Mouse (Mus musculus): ENCODE data around the gene Slc25a34. TPM values are rescaled to one million over a fixed set of nuclear protein-coding genes. Genes with fewer than 3 reads are reported as not detected.
A peak's percentile ranks its signal among the peaks of the same experiment; 100 is the strongest.

Slc25a34 gene
- polyA plus RNA-seq, 1 experiment from 2014 or later = 0.08 TPM

GRCm38 (mm10) chr4:141578833-141579232 lies 44.8 kb downstream of the Slc25a34 start:
- Histone ChIP-seq H3K27ac (ENCODE audit: low read length) (no peak overlapping the region), H3K4me1 (replicated peaks; ENCODE audit: control insufficient read depth, insufficient read depth, low read length) (peaks cover 4% of the 10 kb centered on the region; the same call in 1 of the 2 replicates), H3K4me2 (ENCODE audit: low read length) (no peak overlapping the region), H3K4me3 (replicated peaks; ENCODE audit: low read length) (no peak overlapping the region), H3K27me3 (replicated peaks; ENCODE audit: control insufficient read depth, insufficient read depth, low read length) (no peaks in the 10 kb centered on the region), H3K9ac (replicated peaks; ENCODE audit: low read depth, low read length) (no peak overlapping the region), H3K36me3 (ENCODE audit: control insufficient read depth, insufficient read depth) (no peaks in the 10 kb centered on the region), H3K9me3 (ENCODE audit: control insufficient read depth, low read length) (no peaks in the 10 kb centered on the region)
- no peak for ATAC-seq
- 83% methylated on average over 3 of the region's 3 CpGs for WGBS

- Histone ChIP-seq H3K4me3 (replicated peaks; ENCODE audit: low read length) (no peak overlapping the region), H3K27ac (ENCODE audit: low read length) (no peak overlapping the region), H3K36me3 (ENCODE audit: control insufficient read depth, insufficient read depth) (no peaks in the 10 kb centered on the region), H3K9ac (replicated peaks; ENCODE audit: low read depth, low read length) (no peak overlapping the region), H3K4me2 (ENCODE audit: low read length) (no peak overlapping the region), H3K27me3 (replicated peaks; ENCODE audit: control insufficient read depth, insufficient read depth, low read length) (no peaks in the 10 kb centered on the region), H3K9me3 (ENCODE audit: control insufficient read depth, low read length) (no peaks in the 10 kb centered on the region), H3K4me1 (replicated peaks; ENCODE audit: control insufficient read depth, insufficient read depth, low read length) (peaks cover 4% of the 10 kb centered on the region; the same call in 1 of the 2 replicates)
- 94% methylated on average over 7 of the region's 7 CpGs for WGBS
- ATAC-seq = no peak
Measured at GRCm38 (mm10) chr4:141576877-141577276, 46.7 kb downstream of the Slc25a34 start.

- no peak for ATAC-seq
- Histone ChIP-seq H3K36me3 (ENCODE audit: control insufficient read depth, insufficient read depth) (no peaks in the 10 kb centered on the region), H3K4me1 (replicated peaks; ENCODE audit: control insufficient read depth, insufficient read depth, low read length) (peaks cover 4% of the 10 kb centered on the region; the same call in 1 of the 2 replicates), H3K27me3 (replicated peaks; ENCODE audit: control insufficient read depth, insufficient read depth, low read length) (no peaks in the 10 kb centered on the region), H3K9me3 (ENCODE audit: control insufficient read depth, low read length) (no peaks in the 10 kb centered on the region), H3K9ac (replicated peaks; ENCODE audit: low read depth, low read length) (no peak overlapping the region), H3K4me3 (replicated peaks; ENCODE audit: low read length) (no peak overlapping the region), H3K4me2 (ENCODE audit: low read length) (no peak overlapping the region), H3K27ac (ENCODE audit: low read length) (no peak overlapping the region)
- 81% methylated on average over 11 of the region's 11 CpGs for WGBS
Measured at GRCm38 (mm10) chr4:141576404-141576803, 47.2 kb downstream of the Slc25a34 start.

- ATAC-seq = peak; percentile 62
- H3K27ac ChIP-seq (ENCODE audit: low read length) = no peak overlapping the region
- H3K4me1 ChIP-seq (replicated peaks; ENCODE audit: control insufficient read depth, insufficient read depth, low read length) = peaks cover 4% of the 10 kb centered on the region; the same call in 1 of the 2 replicates
- 38% methylated on average over 27 of the region's 27 CpGs for WGBS
- H3K4me3 ChIP-seq (replicated peaks; ENCODE audit: low read length) = no peak overlapping the region
- no peaks in the 10 kb centered on the region for H3K36me3 ChIP-seq (ENCODE audit: control insufficient read depth, insufficient read depth)
- H3K4me2 ChIP-seq (ENCODE audit: low read length) = no peak overlapping the region
- H3K9me3 ChIP-seq (ENCODE audit: control insufficient read depth, low read length) = no peaks in the 10 kb centered on the region
- H3K27me3 ChIP-seq (replicated peaks; ENCODE audit: control insufficient read depth, insufficient read depth, low read length) = no peaks in the 10 kb centered on the region
- no peak overlapping the region for H3K9ac ChIP-seq (replicated peaks; ENCODE audit: low read depth, low read length)
Measured at GRCm38 (mm10) chr4:141574789-141575702, 48.6 kb downstream of the Slc25a34 start.

- Histone ChIP-seq H3K4me2 (ENCODE audit: low read length) (no peak overlapping the region), H3K9ac (replicated peaks; ENCODE audit: low read depth, low read length) (no peak overlapping the region), H3K4me1 (replicated peaks; ENCODE audit: control insufficient read depth, insufficient read depth, low read length) (peaks cover 4% of the 10 kb centered on the region; the same call in 1 of the 2 replicates), H3K9me3 (ENCODE audit: control insufficient read depth, low read length) (no peaks in the 10 kb centered on the region), H3K27me3 (replicated peaks; ENCODE audit: control insufficient read depth, insufficient read depth, low read length) (no peaks in the 10 kb centered on the region), H3K36me3 (ENCODE audit: control insufficient read depth, insufficient read depth) (no peaks in the 10 kb centered on the region), H3K4me3 (replicated peaks; ENCODE audit: low read length) (no peak overlapping the region), H3K27ac (ENCODE audit: low read length) (no peak overlapping the region)
- no peak for ATAC-seq
- WGBS = 85% methylated on average over 6 of the region's 6 CpGs
Measured at GRCm38 (mm10) chr4:141573359-141573966, 50.2 kb downstream of the Slc25a34 start.

GRCm38 (mm10) chr4:141572668-141573358 lies 50.8 kb downstream of the Slc25a34 start:
- no peak for ATAC-seq
- no peak overlapping the region for H3K9ac ChIP-seq (replicated peaks; ENCODE audit: low read depth, low read length)
- peaks cover 4% of the 10 kb centered on the region; the same call in 1 of the 2 replicates for H3K4me1 ChIP-seq (replicated peaks; ENCODE audit: control insufficient read depth, insufficient read depth, low read length)
- no peaks in the 10 kb centered on the region for H3K9me3 ChIP-seq (ENCODE audit: control insufficient read depth, low read length)
- H3K27ac ChIP-seq (ENCODE audit: low read length) = no peak overlapping the region
- no peaks in the 10 kb centered on the region for H3K36me3 ChIP-seq (ENCODE audit: control insufficient read depth, insufficient read depth)
- H3K4me3 ChIP-seq (replicated peaks; ENCODE audit: low read length) = no peak overlapping the region
- H3K27me3 ChIP-seq (replicated peaks; ENCODE audit: control insufficient read depth, insufficient read depth, low read length) = no peaks in the 10 kb centered on the region
- H3K4me2 ChIP-seq (ENCODE audit: low read length) = no peak overlapping the region
- WGBS = 82% methylated on average over 7 of the region's 7 CpGs

GRCm38 (mm10) chr4:141571934-141572333 lies 51.7 kb downstream of the Slc25a34 start:
- Histone ChIP-seq H3K9me3 (ENCODE audit: control insufficient read depth, low read length) (no peaks in the 10 kb centered on the region), H3K4me3 (replicated peaks; ENCODE audit: low read length) (no peak overlapping the region), H3K27ac (ENCODE audit: low read length) (no peak overlapping the region), H3K9ac (replicated peaks; ENCODE audit: low read depth, low read length) (no peak overlapping the region), H3K36me3 (ENCODE audit: control insufficient read depth, insufficient read depth) (no peaks in the 10 kb centered on the region), H3K4me1 (replicated peaks; ENCODE audit: control insufficient read depth, insufficient read depth, low read length) (peaks cover 4% of the 10 kb centered on the region; the same call in 1 of the 2 replicates), H3K27me3 (replicated peaks; ENCODE audit: control insufficient read depth, insufficient read depth, low read length) (no peaks in the 10 kb centered on the region), H3K4me2 (ENCODE audit: low read length) (no peak overlapping the region)
- ATAC-seq = no peak
- 84% methylated on average over 10 of the region's 10 CpGs for WGBS

GRCm38 (mm10) chr4:141571337-141571739 lies 52.3 kb downstream of the Slc25a34 start:
- Histone ChIP-seq H3K36me3 (ENCODE audit: control insufficient read depth, insufficient read depth) (no peaks in the 10 kb centered on the region), H3K27me3 (replicated peaks; ENCODE audit: control insufficient read depth, insufficient read depth, low read length) (no peaks in the 10 kb centered on the region), H3K9me3 (ENCODE audit: control insufficient read depth, low read length) (no peaks in the 10 kb centered on the region), H3K27ac (ENCODE audit: low read length) (no peak overlapping the region), H3K9ac (replicated peaks; ENCODE audit: low read depth, low read length) (no peak overlapping the region), H3K4me1 (replicated peaks; ENCODE audit: control insufficient read depth, insufficient read depth, low read length) (peaks cover 4% of the 10 kb centered on the region; the same call in 1 of the 2 replicates), H3K4me2 (ENCODE audit: low read length) (no peak overlapping the region), H3K4me3 (replicated peaks; ENCODE audit: low read length) (no peak overlapping the region)
- ATAC-seq = no peak
- 79% methylated on average over 6 of the region's 6 CpGs for WGBS

GRCm38 (mm10) chr4:141570821-141571220 lies 52.8 kb downstream of the Slc25a34 start:
- no peak for ATAC-seq
- H3K27ac ChIP-seq (ENCODE audit: low read length) = no peak overlapping the region
- no peak overlapping the region for H3K4me2 ChIP-seq (ENCODE audit: low read length)
- H3K9me3 ChIP-seq (ENCODE audit: control insufficient read depth, low read length) = no peaks in the 10 kb centered on the region
- H3K9ac ChIP-seq (replicated peaks; ENCODE audit: low read depth, low read length) = no peak overlapping the region
- H3K36me3 ChIP-seq (ENCODE audit: control insufficient read depth, insufficient read depth) = no peaks in the 10 kb centered on the region
- H3K4me1 ChIP-seq (replicated peaks; ENCODE audit: control insufficient read depth, insufficient read depth, low read length) = peaks cover 4% of the 10 kb centered on the region; the same call in 1 of the 2 replicates
- WGBS = 82% methylated on average over 1 of the region's 1 CpGs
- no peak overlapping the region for H3K4me3 ChIP-seq (replicated peaks; ENCODE audit: low read length)
- H3K27me3 ChIP-seq (replicated peaks; ENCODE audit: control insufficient read depth, insufficient read depth, low read length) = no peaks in the 10 kb centered on the region

Data from forebrain, embryonic 16.5 days (tissue).